Mouse (Mus musculus) cerebellum, adult 2 months (tissue): ENCODE measurements around the gene Armc2.

ENCODE experiments used
- CTCF ChIP-seq: fragments of 200-500 bp; IDR thresholded peaks from 2 replicates; pipeline ENCODE4 v1.5.1; 2011; ENCODE audit warnings: low read depth, mild to moderate bottlenecking, control low read depth, low read length, moderate library complexity, borderline replicate concordance; ENCODE audit not compliant: insufficient read depth
- POLR2A ChIP-seq: fragments of 200-500 bp; IDR thresholded peaks from 2 replicates; pipeline ENCODE4 v1.6.1; 2011; ENCODE audit warnings: low read length, control low read depth, borderline replicate concordance; ENCODE audit not compliant: insufficient read depth

DNA sequence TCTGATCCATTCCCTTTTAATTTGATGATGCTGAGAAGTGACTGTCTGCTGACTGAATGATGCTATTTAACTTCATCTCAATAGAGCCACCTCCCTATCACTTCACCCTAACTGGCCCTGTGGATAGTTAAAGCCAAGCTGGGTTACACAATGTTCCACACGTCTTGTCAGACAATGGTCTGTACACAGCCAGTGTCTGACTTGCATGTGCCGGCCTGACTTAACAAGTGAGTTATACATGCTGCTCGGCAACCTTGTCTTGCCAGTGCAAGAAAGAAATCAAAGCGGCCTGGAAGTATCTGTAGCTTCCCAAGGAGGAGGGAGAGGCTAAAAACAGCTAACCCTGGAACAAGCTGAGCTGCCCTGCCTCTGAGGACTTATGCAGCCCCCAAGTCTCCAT, 136.8 kb downstream of the Armc2 start:
- TF ChIP-seq POLR2A (no peak), CTCF (no peak)
